Mouse (Mus musculus) cerebellum, adult 11 months (tissue): ENCODE data around the gene Shisa9.

Experiments used
- DNase-seq: peaks from one replicate; pipeline ENCODE4 v3.0.0; 2022

The Shisa9 gene

DNA sequence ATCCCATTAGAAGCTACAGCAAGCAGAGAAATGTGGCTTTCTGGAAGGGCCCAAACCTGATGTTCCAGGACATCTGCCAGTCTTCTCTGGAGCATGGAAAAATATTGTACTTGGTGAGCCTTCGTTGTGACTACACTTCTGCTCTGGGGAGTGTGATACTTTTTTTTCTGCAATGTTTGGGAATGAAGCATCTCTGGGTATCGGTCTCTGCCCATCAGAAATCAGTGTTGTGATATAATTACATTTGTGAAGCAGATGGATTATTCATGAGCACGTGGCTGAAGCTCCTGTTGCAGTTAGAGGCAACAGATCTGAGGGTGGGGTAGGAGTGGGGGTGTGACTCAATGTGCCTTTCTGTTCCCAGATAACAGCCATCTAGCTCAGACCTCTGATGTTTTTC is 218.2 kb downstream of the Shisa9 start:
- no peak for DNase-seq

DNA sequence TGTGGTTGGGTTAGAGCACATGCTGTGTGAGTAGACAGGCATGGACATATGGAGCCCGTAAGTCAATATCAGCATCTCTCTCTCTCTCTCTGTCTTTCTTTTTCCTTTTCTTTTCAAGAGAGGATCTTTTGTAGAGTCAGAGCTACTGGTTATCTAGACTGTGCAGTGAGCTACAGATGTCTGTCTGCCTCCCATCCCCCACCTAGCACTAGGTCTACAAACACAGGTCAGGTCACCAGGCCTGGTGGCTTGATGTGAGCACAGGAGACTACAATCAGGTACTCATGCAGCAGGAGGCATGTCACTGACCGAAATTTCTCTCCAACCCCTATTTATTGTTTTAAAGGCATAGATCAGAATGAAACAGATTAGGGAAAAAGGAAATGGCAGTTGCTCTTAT is 219.1 kb downstream of the Shisa9 start:
- DNase-seq = no peak

DNA sequence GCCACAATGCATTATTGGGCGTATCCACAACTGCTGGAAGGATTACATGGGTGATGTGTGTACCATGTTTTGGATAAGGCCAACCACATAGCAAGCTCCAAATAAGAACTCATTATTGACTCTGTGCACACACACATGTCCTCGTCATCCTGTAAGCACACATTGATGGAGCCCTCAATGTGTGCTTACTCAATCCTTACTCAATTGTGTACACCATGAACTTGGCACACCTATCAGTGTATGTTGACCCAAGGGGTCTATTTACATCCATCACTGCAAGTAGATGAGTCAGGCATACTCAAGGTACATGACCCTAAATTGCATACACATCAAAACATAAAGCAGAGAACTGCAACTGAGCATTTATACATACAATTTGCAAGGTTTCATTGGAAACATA is 220.5 kb downstream of the Shisa9 start:
- no peak for DNase-seq

GRCm38 (mm10) chr16:12206421-12206950 is 222.6 kb downstream of the Shisa9 start:
- DNase-seq = no peak

- DNase-seq = no peak
These were observed 223.0 kb downstream of the Shisa9 start for GRCm38 (mm10) chr16:12206951-12207350.

GRCm38 (mm10) chr16:12209355-12209754 is 225.4 kb downstream of the Shisa9 start:
- DNase-seq = no peak

DNA sequence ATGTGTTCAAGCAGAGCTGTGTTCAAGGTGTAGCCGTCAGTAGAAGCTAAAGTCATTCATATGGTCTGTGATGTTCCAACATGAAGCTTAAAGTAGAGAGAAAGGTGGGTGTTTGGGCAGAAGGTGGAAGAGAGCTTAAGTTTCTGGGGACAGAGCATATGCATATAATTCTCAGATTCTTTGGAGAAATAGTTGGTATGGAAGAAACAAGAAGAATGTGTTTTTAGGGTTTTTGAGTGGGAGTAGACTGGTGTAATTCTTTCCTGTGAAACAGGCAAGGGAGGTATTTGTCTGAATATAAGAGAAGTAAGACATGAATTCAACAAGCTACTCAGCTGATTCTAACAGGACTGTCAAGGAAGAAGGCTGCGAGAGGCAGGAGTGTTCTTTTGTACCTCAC is 225.9 kb downstream of the Shisa9 start:
- DNase-seq = no peak

- DNase-seq = no peak
These were observed 230.1 kb downstream of the Shisa9 start for GRCm38 (mm10) chr16:12214018-12214417.

DNA sequence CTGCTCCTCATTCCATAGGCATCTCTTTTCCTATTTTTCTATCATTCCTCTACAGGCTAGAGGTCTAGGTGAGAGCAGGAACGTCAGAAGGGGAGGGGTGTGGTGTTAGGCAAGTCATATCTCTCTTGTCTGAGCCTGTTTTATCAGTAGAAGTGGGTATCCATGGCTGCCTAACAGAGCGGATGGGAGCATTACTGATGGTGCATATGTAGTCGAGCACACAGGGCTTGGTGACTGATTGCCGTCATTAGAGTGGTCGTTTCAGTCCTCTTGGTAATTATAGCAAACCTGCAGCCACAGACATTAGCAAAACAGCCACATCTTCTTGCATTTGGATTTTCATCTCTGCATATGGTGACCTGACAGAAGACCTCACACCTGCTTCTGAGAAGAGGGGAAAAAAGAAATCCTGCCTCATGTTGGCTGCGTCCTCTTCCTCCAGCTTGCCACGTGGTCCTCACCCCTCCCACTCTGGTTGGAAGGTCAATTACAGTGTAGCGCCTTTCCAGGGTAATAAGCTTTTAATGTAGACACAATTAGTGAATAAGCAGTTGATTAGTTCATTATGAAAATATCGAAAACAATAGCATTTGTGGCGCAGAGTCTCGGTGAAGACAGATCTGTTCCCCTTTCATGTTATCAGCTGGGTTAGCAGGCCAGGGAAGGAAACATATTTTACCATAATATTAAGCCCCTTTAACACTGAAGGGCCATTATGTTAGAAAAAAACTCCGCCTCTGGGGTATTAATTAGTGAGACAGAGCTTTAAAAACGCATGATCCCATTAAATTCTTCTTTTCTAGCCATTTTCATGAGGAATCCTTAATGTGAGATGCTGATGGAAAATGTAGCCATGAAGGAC is 233.6 kb downstream of the Shisa9 start:
- no peak for DNase-seq

GRCm38 (mm10) chr16:12218151-12218532 is 234.2 kb downstream of the Shisa9 start:
- no peak for DNase-seq

DNA sequence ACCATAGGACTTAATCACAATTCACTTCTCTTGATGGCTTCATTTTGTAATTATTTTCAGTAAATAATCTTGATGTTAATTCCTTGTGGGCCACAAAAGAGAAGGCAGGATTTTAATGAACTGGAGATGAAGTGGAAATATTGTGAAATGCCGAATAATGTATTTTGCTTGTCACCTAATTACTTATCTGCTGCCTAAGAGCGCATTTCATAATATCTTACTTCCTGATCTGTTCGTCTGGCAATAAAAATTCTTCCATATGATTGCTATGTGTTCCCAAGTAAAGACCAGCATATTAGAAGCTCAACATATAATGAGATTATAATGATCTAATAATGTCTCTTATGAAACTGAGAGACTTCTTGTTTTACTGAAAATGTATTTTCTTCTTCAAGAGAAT is 235.9 kb downstream of the Shisa9 start:
- DNase-seq = no peak

- DNase-seq = no peak
These were observed 239.6 kb downstream of the Shisa9 start for GRCm38 (mm10) chr16:12223537-12223936.

DNA sequence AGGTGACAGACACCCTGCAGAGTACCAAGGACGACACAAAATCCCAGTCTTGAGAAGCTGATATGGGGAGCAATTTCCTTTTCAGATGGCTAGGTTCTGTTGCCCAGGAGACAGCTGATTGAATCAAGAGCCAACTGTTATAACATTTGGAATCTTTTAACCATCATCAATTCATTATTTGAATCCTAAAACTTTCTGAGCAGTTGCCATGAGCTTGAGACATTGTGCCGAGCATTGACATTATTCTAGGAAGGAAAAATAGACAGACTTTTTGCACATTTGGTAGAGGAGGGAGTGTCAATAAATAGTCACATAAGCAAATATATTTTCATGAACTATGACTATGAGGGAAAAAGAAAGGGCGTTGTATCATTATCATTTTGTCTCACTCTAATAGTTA is 243.0 kb downstream of the Shisa9 start:
- no peak for DNase-seq

GRCm38 (mm10) chr16:12233288-12233687 is 249.4 kb downstream of the Shisa9 start:
- no peak for DNase-seq

- DNase-seq = no peak
These were observed 250.4 kb downstream of the Shisa9 start for GRCm38 (mm10) chr16:12234289-12234688.

- DNase-seq = no peak
These were observed 254.7 kb downstream of the Shisa9 start for GRCm38 (mm10) chr16:12238611-12239010.

GRCm38 (mm10) chr16:12259361-12259760 is 275.4 kb downstream of the Shisa9 start:
- no peak for DNase-seq

- no peak for DNase-seq
These were observed 281.9 kb downstream of the Shisa9 start for GRCm38 (mm10) chr16:12265828-12266227.

DNA sequence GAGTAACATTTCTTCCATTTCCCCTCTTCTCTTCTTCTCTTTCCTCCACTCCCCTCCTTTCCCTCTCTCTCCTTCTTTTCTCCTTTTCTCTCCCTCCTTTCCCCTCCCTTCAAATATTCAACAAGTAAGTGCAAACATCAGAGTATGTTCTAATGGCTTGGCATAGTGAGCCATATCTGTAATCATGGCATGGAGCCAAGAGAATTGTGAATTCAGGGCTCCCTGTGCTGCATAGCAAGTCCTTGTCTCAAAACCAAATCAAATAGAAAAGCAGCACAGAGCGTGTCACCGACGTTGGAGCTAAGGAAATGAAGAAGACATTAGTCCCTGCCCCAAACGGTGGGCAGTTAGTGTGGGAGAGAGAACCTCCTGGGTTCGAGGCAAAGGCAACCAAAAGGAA is 316.6 kb downstream of the Shisa9 start:
- no peak for DNase-seq

DNA sequence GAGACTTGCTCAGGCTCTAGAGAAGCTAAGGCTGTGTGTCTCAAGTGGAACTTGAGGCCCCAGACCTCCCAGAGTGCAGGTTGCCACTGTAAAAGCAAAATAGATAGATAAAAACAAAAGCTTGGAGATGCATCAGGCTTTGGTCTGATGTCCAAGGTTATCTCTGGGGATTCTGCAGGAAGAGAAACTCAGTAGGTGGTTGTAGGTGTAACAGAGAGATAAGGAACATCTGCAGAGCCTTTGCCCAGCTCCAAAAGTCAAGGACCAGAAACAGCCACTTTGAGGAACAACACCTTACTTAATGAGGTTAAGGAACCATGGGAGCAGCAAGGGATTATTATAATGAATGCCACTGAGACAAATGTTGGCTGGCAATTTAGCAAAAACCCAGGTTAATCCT is 319.5 kb downstream of the Shisa9 start:
- DNase-seq = no peak

- DNase-seq = no peak
These were observed 323.5 kb downstream of the Shisa9 start for GRCm38 (mm10) chr16:12307318-12307965.

GRCm38 (mm10) chr16:12309826-12310225 is 325.9 kb downstream of the Shisa9 start:
- no peak for DNase-seq

DNA sequence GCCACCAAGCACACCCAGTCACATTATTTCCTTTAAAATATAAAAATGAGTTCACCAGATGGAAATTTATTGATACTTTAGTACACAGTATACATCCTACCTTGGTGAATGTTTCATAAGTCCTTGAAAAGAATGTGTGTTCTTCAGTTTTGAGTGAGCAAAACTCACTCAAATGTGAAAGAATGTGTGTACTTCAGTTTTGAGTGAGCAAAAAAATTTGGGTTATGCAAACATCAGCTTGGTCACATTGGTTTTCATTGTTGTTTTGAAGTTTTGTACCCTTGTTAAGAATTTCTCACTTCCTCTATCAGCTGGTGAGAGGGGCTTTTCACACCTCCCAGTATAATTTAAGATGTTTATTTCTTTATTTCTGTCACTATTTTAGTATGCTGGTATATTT is 331.7 kb downstream of the Shisa9 start:
- no peak for DNase-seq
